Mouse (Mus musculus) intestine, embryonic 15.5 days (tissue): ENCODE results near the gene Ogfod3. TPM values are rescaled to one million over a fixed set of nuclear protein-coding genes. Genes with fewer than 3 reads are reported as not detected.

Experiments
- ATAC-seq: fragments of 200-750 bp; cut with Nextera tagmentation; 2 replicates; pipeline ENCODE4 v1.8.0; 2017; ENCODE audit warnings: moderate TSS enrichment, moderate library complexity
- H3K27ac ChIP-seq: fragments of 300-500 bp; sonication (generic); 2 replicates; pipeline ENCODE4 v1.5.1; 2015; ENCODE audit warnings: mild to moderate bottlenecking, inconsistent platforms
- H3K27me3 ChIP-seq: fragments of 300-500 bp; sonication (generic); replicated peaks from 2 replicates; pipeline ENCODE4 v1.6.1; 2015; ENCODE audit warnings: inconsistent platforms
- H3K36me3 ChIP-seq: fragments of 300-500 bp; sonication (generic); 2 replicates; pipeline ENCODE4 v1.6.1; 2015; ENCODE audit warnings: inconsistent platforms
- H3K4me1 ChIP-seq: fragments of 300-500 bp; sonication (generic); replicated peaks from 2 replicates; pipeline ENCODE4 v1.6.1; 2015; ENCODE audit warnings: inconsistent platforms
- H3K4me2 ChIP-seq: fragments of 300-500 bp; sonication (generic); replicated peaks from 2 replicates; pipeline ENCODE4 v1.6.1; 2015; ENCODE audit warnings: mild to moderate bottlenecking, inconsistent platforms
- H3K4me3 ChIP-seq: fragments of 300-500 bp; sonication (generic); replicated peaks from 2 replicates; pipeline ENCODE4 v1.5.1; 2015; ENCODE audit warnings: inconsistent platforms
- H3K9ac ChIP-seq: fragments of 300-500 bp; sonication (generic); 2 replicates; pipeline ENCODE4 v1.6.1; 2015; ENCODE audit warnings: inconsistent platforms
- H3K9me3 ChIP-seq: fragments of 300-500 bp; sonication (generic); 2 replicates; pipeline ENCODE4 v1.6.1; 2016; ENCODE audit warnings: inconsistent platforms
- whole genome bisulfite sequencing: fragments of 180-500 bp; shearing (Covaris S2); methylation state at CpG from one replicate; pipeline ENCODE4 v1.1.7; 2015; 5-methylcytosine and 5-hydroxymethylcytosine counted together
- polyA plus RNA-seq: library from polyadenylated mRNA; unstranded; fragments of >200 nt; fragmentation: Nextera tagmentation; extraction: Ambion mirVana; gene quantifications from 2 replicates; pipeline ENCODE4 v1.2.1, GENCODE M21; 2015

Ogfod3 gene
- polyA plus RNA-seq, 1 experiment from 2014 or later, result 29.5 TPM

- peak overlapping the region; percentile 68 for H3K9ac ChIP-seq
- H3K4me1 ChIP-seq, result peaks cover 14% of the 10 kb centered on the region
- H3K4me2 ChIP-seq, result peak overlapping the region; percentile 80
- H3K9me3 ChIP-seq, result no peaks in the 10 kb centered on the region
- peak overlapping the region; percentile 85 for H3K27ac ChIP-seq
- H3K36me3 ChIP-seq, result peaks cover 24% of the 10 kb centered on the region
- peak overlapping the region; percentile 81 for H3K4me3 ChIP-seq
- 20% methylated on average over 21 of the region's 21 CpGs for WGBS
- no peak; the same call in 1 of the 2 replicates for ATAC-seq
- H3K27me3 ChIP-seq, result no peaks in the 10 kb centered on the region
Measured at GRCm38 (mm10) chr11:121228129-121229017, 23.9 kb upstream of the Ogfod3 start.

GRCm38 (mm10) chr11:121221321-121222010, 17.0 kb upstream of the Ogfod3 start:
- Histone ChIP-seq H3K9me3 (no peaks in the 10 kb centered on the region), H3K27me3 (no peaks in the 10 kb centered on the region), H3K4me2 (no peak overlapping the region), H3K4me3 (no peak overlapping the region), H3K4me1 (no peaks in the 10 kb centered on the region), H3K9ac (no peak overlapping the region), H3K36me3 (peaks cover 37% of the 10 kb centered on the region), H3K27ac (no peak overlapping the region)
- 89% methylated on average over 6 of the region's 6 CpGs for WGBS
- no peak for ATAC-seq

GRCm38 (mm10) chr11:121220771-121221170, 16.3 kb upstream of the Ogfod3 start:
- Histone ChIP-seq H3K9ac (no peak overlapping the region), H3K4me2 (no peak overlapping the region), H3K4me3 (no peak overlapping the region), H3K27ac (no peak overlapping the region), H3K36me3 (peaks cover 37% of the 10 kb centered on the region), H3K4me1 (no peaks in the 10 kb centered on the region), H3K9me3 (no peaks in the 10 kb centered on the region), H3K27me3 (no peaks in the 10 kb centered on the region)
- 88% methylated on average over 5 of the region's 5 CpGs for WGBS
- ATAC-seq, result no peak

GRCm38 (mm10) chr11:121219776-121220175, 15.3 kb upstream of the Ogfod3 start:
- peaks cover 31% of the 10 kb centered on the region for H3K36me3 ChIP-seq
- no peak overlapping the region for H3K9ac ChIP-seq
- H3K4me2 ChIP-seq, result no peak overlapping the region
- H3K27ac ChIP-seq, result no peak overlapping the region
- 90% methylated on average over 11 of the region's 11 CpGs for WGBS
- ATAC-seq, result no peak
- no peak overlapping the region for H3K4me3 ChIP-seq
- no peaks in the 10 kb centered on the region for H3K4me1 ChIP-seq
- no peaks in the 10 kb centered on the region for H3K9me3 ChIP-seq
- no peaks in the 10 kb centered on the region for H3K27me3 ChIP-seq

- H3K4me2 ChIP-seq, result no peak overlapping the region
- H3K36me3 ChIP-seq, result peaks cover 13% of the 10 kb centered on the region
Measured at GRCm38 (mm10) chr11:121216831-121217230, 12.3 kb upstream of the Ogfod3 start.

GRCm38 (mm10) chr11:121203859-121204160, 701 bp downstream of the Ogfod3 start:
- WGBS, result 0% methylated on average over 5 of the region's 5 CpGs
- no peaks in the 10 kb centered on the region for H3K27me3 ChIP-seq
- peak overlapping the region; percentile 84 for H3K4me3 ChIP-seq
- no peaks in the 10 kb centered on the region for H3K9me3 ChIP-seq
- no peak overlapping the region for H3K9ac ChIP-seq
- ATAC-seq, result no peak
- H3K36me3 ChIP-seq, result 0 out of 2 replicates have a peak, but pooled peaks cover 3% of the 10 kb centered on the region
- 0 out of 2 replicates have a peak overlapping the region, but pooled peaks have one; percentile 88 for H3K27ac ChIP-seq
- peak overlapping the region; percentile 82 for H3K4me2 ChIP-seq
- peaks cover 10% of the 10 kb centered on the region for H3K4me1 ChIP-seq

More at GRCm38 (mm10) chr11:121216831-121217230, 12.3 kb upstream of the Ogfod3 start:
- ATAC-seq, result no peak
- Histone ChIP-seq H3K4me3 (no peak overlapping the region), H3K9ac (no peak overlapping the region), H3K4me1 (no peaks in the 10 kb centered on the region), H3K9me3 (no peaks in the 10 kb centered on the region), H3K27me3 (no peaks in the 10 kb centered on the region), H3K27ac (no peak overlapping the region)
- WGBS, result 94% methylated on average over 3 of the region's 3 CpGs

GRCm38 (mm10) chr11:121201436-121202198, 2.9 kb downstream of the Ogfod3 start:
- 42% methylated on average over 11 of the region's 11 CpGs for WGBS

GRCm38 (mm10) chr11:121200781-121201180, 3.7 kb downstream of the Ogfod3 start:
- WGBS, result 93% methylated on average over 6 of the region's 6 CpGs
- ATAC-seq, result no peak
- no peak overlapping the region for H3K27ac ChIP-seq

More at GRCm38 (mm10) chr11:121201436-121202198, 2.9 kb downstream of the Ogfod3 start:
- Histone ChIP-seq H3K27me3 (no peaks in the 10 kb centered on the region), H3K4me2 (no peak overlapping the region), H3K36me3 (no peaks in the 10 kb centered on the region), H3K9ac (no peak overlapping the region), H3K9me3 (no peaks in the 10 kb centered on the region), H3K27ac (no peak overlapping the region), H3K4me3 (no peak overlapping the region), H3K4me1 (peaks cover 10% of the 10 kb centered on the region)
- no peak for ATAC-seq

GRCm38 (mm10) chr11:121199851-121200250, 4.7 kb downstream of the Ogfod3 start:
- ATAC-seq, result no peak
- Histone ChIP-seq H3K9me3 (no peaks in the 10 kb centered on the region), H3K36me3 (no peaks in the 10 kb centered on the region), H3K4me1 (peaks cover 10% of the 10 kb centered on the region), H3K4me2 (no peak overlapping the region), H3K9ac (no peak overlapping the region), H3K27ac (no peak overlapping the region), H3K4me3 (no peak overlapping the region), H3K27me3 (no peaks in the 10 kb centered on the region)
- WGBS, result 82% methylated on average over 4 of the region's 4 CpGs

More at GRCm38 (mm10) chr11:121200781-121201180, 3.7 kb downstream of the Ogfod3 start:
- Histone ChIP-seq H3K9ac (no peak overlapping the region), H3K4me2 (no peak overlapping the region), H3K9me3 (no peaks in the 10 kb centered on the region), H3K4me3 (no peak overlapping the region), H3K36me3 (no peaks in the 10 kb centered on the region), H3K27me3 (no peaks in the 10 kb centered on the region), H3K4me1 (peaks cover 10% of the 10 kb centered on the region)

- WGBS, result 26% methylated on average over 2 of the region's 2 CpGs
- H3K4me2 ChIP-seq, result no peak overlapping the region
- H3K9ac ChIP-seq, result no peak overlapping the region
- no peak overlapping the region for H3K4me3 ChIP-seq
- no peaks in the 10 kb centered on the region for H3K36me3 ChIP-seq
- ATAC-seq, result no peak
- H3K27me3 ChIP-seq, result no peaks in the 10 kb centered on the region
- no peak overlapping the region for H3K27ac ChIP-seq
- H3K4me1 ChIP-seq, result peaks cover 7% of the 10 kb centered on the region
- no peaks in the 10 kb centered on the region for H3K9me3 ChIP-seq
Measured at GRCm38 (mm10) chr11:121198622-121199021, 5.9 kb downstream of the Ogfod3 start.

- Histone ChIP-seq H3K9ac (no peak overlapping the region), H3K27ac (no peak overlapping the region), H3K36me3 (no peaks in the 10 kb centered on the region), H3K4me1 (no peaks in the 10 kb centered on the region), H3K9me3 (no peaks in the 10 kb centered on the region), H3K4me3 (no peak overlapping the region), H3K27me3 (no peaks in the 10 kb centered on the region), H3K4me2 (no peak overlapping the region)
- no peak for ATAC-seq
- 77% methylated on average over 3 of the region's 3 CpGs for WGBS
Measured at GRCm38 (mm10) chr11:121193415-121193814, 11.1 kb downstream of the Ogfod3 start.

GRCm38 (mm10) chr11:121192742-121193141, 11.8 kb downstream of the Ogfod3 start:
- Histone ChIP-seq H3K36me3 (no peaks in the 10 kb centered on the region), H3K27ac (no peak overlapping the region), H3K4me3 (no peak overlapping the region), H3K9ac (no peak overlapping the region), H3K4me2 (no peak overlapping the region), H3K27me3 (no peaks in the 10 kb centered on the region), H3K9me3 (no peaks in the 10 kb centered on the region), H3K4me1 (no peaks in the 10 kb centered on the region)
- WGBS, result 72% methylated on average over 2 of the region's 2 CpGs
- ATAC-seq, result no peak
